Mouse (Mus musculus) right cerebral cortex, postnatal 36 days (tissue): ENCODE results near the gene Serp2.
A peak's percentile ranks its signal among the peaks of the same experiment; 100 is the strongest.

ENCODE experiments used
- DNase-seq, 2 experiments: peaks; one replicate each; pipeline ENCODE4 v3.0.0; 2022; ENCODE audit warnings: low spot score in 2 of 2, mixed read lengths in 1 of 2

The Serp2 gene

GRCm38 (mm10) chr14:76527030-76527719 is 29.5 kb downstream of the Serp2 start:
- no peak for DNase-seq

- no peak for DNase-seq
These were observed 30.2 kb downstream of the Serp2 start for GRCm38 (mm10) chr14:76526467-76526866.

- DNase-seq, result no peak
These were observed 33.3 kb downstream of the Serp2 start for GRCm38 (mm10) chr14:76523344-76523743.

GRCm38 (mm10) chr14:76521308-76521707 is 35.4 kb downstream of the Serp2 start:
- DNase-seq, result no peak

GRCm38 (mm10) chr14:76520606-76521005 is 36.1 kb downstream of the Serp2 start:
- DNase-seq, result no peak

- DNase-seq, result no peak
These were observed 38.5 kb downstream of the Serp2 start for GRCm38 (mm10) chr14:76518217-76518616.

GRCm38 (mm10) chr14:76515620-76516019 is 41.1 kb downstream of the Serp2 start:
- no peak for DNase-seq

- DNase-seq, result no peak
These were observed 42.6 kb downstream of the Serp2 start for GRCm38 (mm10) chr14:76514050-76514585.

- no peak for DNase-seq
These were observed 43.2 kb downstream of the Serp2 start for GRCm38 (mm10) chr14:76513395-76514049.

GRCm38 (mm10) chr14:76511971-76512370 is 44.7 kb downstream of the Serp2 start:
- no peak for DNase-seq

- no peak for DNase-seq
These were observed 48.0 kb downstream of the Serp2 start for GRCm38 (mm10) chr14:76508701-76509100.

- DNase-seq, result no peak
These were observed 48.7 kb downstream of the Serp2 start for GRCm38 (mm10) chr14:76507804-76508500.

GRCm38 (mm10) chr14:76507357-76507756 is 49.3 kb downstream of the Serp2 start:
- DNase-seq, result no peak

- DNase-seq, result no peak
These were observed 50.1 kb downstream of the Serp2 start for GRCm38 (mm10) chr14:76506425-76507205.

GRCm38 (mm10) chr14:76505439-76506220 is 51.1 kb downstream of the Serp2 start:
- peak; percentile 78 to 81 for DNase-seq

- DNase-seq, result no peak
These were observed 51.6 kb downstream of the Serp2 start for GRCm38 (mm10) chr14:76505101-76505438.

- peak; percentile 91 to 92 for DNase-seq
These were observed 52.5 kb downstream of the Serp2 start for GRCm38 (mm10) chr14:76504121-76504737.

- DNase-seq, result no peak
These were observed 53.3 kb downstream of the Serp2 start for GRCm38 (mm10) chr14:76503231-76503851.

GRCm38 (mm10) chr14:76500036-76500435 is 56.7 kb downstream of the Serp2 start:
- no peak for DNase-seq

GRCm38 (mm10) chr14:76499492-76499891 is 57.2 kb downstream of the Serp2 start:
- no peak for DNase-seq
